Mouse (Mus musculus): ENCODE results near the gene Zbtb42. TPM values are rescaled to one million over a fixed set of nuclear protein-coding genes. Genes with fewer than 3 reads are reported as not detected.

Zbtb42 gene
- polyA plus RNA-seq (2016; fragmentation: Nextera tagmentation; extraction: Ambion mirVana), result 1.0 and 1.2 TPM in 2 replicates

- H3K9me3 ChIP-seq (replicated peaks), result no peaks in the 10 kb centered on the region
- H3K4me3 ChIP-seq, result peak within 1 kb of the TSS; percentile 70
- H3K4me2 ChIP-seq, result peak within 1 kb of the TSS; percentile 93
- H3K27ac ChIP-seq, result no peak within 1 kb of the TSS
- H3K9ac ChIP-seq, result peak within 1 kb of the TSS; percentile 67
- H3K36me3 ChIP-seq, result no peaks in the 10 kb centered on the region
- under 1% methylated on average over 51 of the region's 60 CpGs for WGBS (ENCODE audit: insufficient replicate concordance)
- peaks cover 78% of the 10 kb centered on the region for H3K27me3 ChIP-seq (replicated peaks)
- peaks cover 38% of the 10 kb centered on the region for H3K4me1 ChIP-seq
- ATAC-seq, result no peak
These were observed at the start of gene Zbtb42 for GRCm38 (mm10) chr12:112678555-112679026. Zbtb42 (plus strand) TSS chr12:112678828.

DNA sequence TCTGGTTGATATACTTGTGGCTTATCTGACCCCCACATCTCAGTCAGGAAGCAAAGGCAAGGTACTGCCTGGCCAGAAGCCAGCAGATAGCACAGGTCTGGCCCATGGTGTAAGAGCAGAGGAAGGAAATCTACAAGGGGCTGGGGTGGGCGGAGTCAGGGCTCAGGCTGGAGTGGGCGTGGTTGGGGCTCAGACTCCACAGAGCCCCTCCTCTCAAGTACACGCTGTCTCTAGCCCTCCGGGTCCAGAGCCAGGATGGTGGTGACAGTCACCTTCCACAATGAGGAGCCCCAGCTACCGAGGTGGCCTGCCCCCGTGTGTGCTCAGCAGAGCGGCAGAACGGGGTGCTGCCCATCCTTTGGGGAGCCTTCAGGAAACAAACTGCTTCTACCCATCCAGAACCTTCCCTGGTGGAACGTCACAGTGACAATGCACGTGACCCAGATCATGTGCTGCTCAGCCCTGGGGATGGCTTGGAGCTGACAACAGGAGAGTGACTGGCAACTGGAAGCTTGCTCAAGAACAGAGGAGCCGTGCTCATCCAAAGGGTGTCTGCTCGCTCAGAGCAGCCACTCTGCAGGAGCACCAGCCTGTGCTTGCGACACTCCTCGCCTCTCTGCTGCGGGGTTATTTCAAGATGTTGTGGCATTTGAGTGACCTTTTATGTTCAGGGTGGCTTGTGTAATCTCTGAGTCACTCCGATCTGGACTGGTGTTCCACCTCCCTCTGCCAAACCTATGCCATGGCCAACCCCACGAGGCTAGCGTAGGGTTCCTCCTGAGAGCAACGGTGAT lies 49.5 kb upstream of the Zbtb42 start:
- peaks cover 76% of the 10 kb centered on the region for H3K4me1 ChIP-seq
- peak overlapping the region; percentile 33 for H3K4me3 ChIP-seq
- WGBS (ENCODE audit: insufficient replicate concordance), result 11% methylated on average over 19 of the region's 19 CpGs

DNA sequence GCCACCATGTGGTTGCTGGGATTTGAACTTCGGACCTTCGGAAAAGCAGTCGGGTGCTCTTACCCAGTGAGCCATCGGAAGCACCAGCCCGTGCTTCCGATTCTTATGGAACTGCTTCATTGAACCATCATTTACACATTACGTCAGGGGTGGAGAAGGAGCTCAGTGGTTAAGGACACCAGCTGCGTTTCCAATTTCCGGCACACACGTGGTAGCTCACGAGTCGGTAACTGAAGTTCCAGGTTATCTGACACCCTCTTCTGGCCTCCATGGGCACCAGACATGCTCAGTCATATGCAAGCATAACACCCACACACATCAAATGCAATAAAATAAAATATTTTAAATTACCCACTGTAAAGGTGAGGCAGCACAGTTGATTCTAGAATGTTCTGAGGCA lies 48.6 kb upstream of the Zbtb42 start:
- Histone ChIP-seq H3K4me1 (peaks cover 80% of the 10 kb centered on the region), H3K9me3 (replicated peaks) (no peaks in the 10 kb centered on the region)
- WGBS (ENCODE audit: insufficient replicate concordance), result 84% methylated on average over 12 of the region's 12 CpGs

More for the DNA sequence above, 49.5 kb upstream of the Zbtb42 start:
- no peaks in the 10 kb centered on the region for H3K9me3 ChIP-seq (replicated peaks)
- no peaks in the 10 kb centered on the region for H3K27me3 ChIP-seq (replicated peaks)
- no peaks in the 10 kb centered on the region for H3K36me3 ChIP-seq
- H3K4me2 ChIP-seq, result peak overlapping the region; percentile 64
- peak overlapping the region; percentile 18; the same call in 1 of the 2 replicates for H3K9ac ChIP-seq
- peak overlapping the region; percentile 70 for H3K27ac ChIP-seq
- peak; percentile 75 for ATAC-seq

DNA sequence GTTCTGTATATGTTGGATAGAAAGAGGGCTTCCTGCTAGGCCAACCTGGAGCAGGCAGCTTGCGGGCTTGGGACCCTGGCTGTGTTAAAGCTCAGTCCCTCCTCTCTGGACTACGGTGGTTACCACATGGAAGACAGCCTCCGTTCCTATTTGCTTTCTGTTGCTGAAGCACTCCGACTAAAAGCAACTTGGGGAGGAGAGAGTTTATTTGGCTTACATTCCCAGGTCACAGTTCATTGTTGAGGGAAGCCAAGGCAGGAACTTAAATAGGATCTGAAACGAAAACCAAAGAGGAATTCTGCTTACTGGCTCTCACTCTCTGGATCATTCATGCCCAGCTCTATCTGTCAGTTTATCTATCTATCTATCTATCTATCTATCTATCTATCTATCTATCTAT lies 47.8 kb upstream of the Zbtb42 start:
- H3K4me3 ChIP-seq, result no peak overlapping the region
- no peaks in the 10 kb centered on the region for H3K9me3 ChIP-seq (replicated peaks)
- WGBS (ENCODE audit: insufficient replicate concordance), result 77% methylated on average over 5 of the region's 5 CpGs
- no peak for ATAC-seq
- H3K4me1 ChIP-seq, result peaks cover 77% of the 10 kb centered on the region
- H3K36me3 ChIP-seq, result no peaks in the 10 kb centered on the region
- no peak overlapping the region for H3K9ac ChIP-seq
- no peak overlapping the region for H3K4me2 ChIP-seq
- no peak overlapping the region for H3K27ac ChIP-seq
- H3K27me3 ChIP-seq (replicated peaks), result no peaks in the 10 kb centered on the region

More for the DNA sequence above, 48.6 kb upstream of the Zbtb42 start:
- Histone ChIP-seq H3K4me2 (no peak overlapping the region), H3K4me3 (no peak overlapping the region), H3K9ac (no peak overlapping the region), H3K27ac (no peak overlapping the region), H3K36me3 (no peaks in the 10 kb centered on the region), H3K27me3 (replicated peaks) (no peaks in the 10 kb centered on the region)
- ATAC-seq, result no peak

DNA sequence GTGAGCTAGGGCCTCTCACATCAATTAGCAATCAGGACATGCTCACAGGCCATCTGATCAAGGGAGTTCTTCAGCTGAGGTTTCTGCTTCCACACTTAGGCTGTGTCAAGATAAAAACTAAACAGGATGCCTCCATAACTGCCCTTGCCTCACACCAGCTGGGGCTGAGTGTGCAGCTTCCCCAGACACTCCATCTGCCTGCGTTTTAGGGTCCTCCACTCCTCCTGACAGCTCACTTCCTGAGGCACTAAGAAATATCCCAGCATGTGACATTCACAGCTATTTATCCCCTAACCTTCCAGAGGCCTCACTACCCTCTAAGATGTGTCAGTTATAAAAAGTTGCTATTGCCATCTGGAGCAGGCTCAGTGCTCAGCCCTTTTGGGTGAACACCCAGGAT lies 47.2 kb upstream of the Zbtb42 start:
- 11% methylated on average over 1 of the region's 1 CpGs for whole genome bisulfite sequencing (ENCODE audit: insufficient replicate concordance)
- H3K36me3 ChIP-seq, result no peaks in the 10 kb centered on the region
- no peak for ATAC-seq
- peaks cover 70% of the 10 kb centered on the region for H3K4me1 ChIP-seq
- no peaks in the 10 kb centered on the region for H3K27me3 ChIP-seq (replicated peaks)
- no peaks in the 10 kb centered on the region for H3K9me3 ChIP-seq (replicated peaks)
- H3K4me3 ChIP-seq, result no peak overlapping the region
- H3K4me2 ChIP-seq, result no peak overlapping the region
- H3K9ac ChIP-seq, result no peak overlapping the region
- H3K27ac ChIP-seq, result peak overlapping the region; percentile 27; the same call in 1 of the 2 replicates

GRCm38 (mm10) chr12:112632084-112632777 lies 46.4 kb upstream of the Zbtb42 start:
- peak overlapping the region; percentile 2; the same call in 1 of the 2 replicates for H3K4me2 ChIP-seq
- no peaks in the 10 kb centered on the region for H3K9me3 ChIP-seq (replicated peaks)
- peak overlapping the region; percentile 47; the same call in 1 of the 2 replicates for H3K27ac ChIP-seq
- H3K9ac ChIP-seq, result no peak overlapping the region
- no peak overlapping the region for H3K4me3 ChIP-seq
- no peak for ATAC-seq
- peaks cover 64% of the 10 kb centered on the region for H3K4me1 ChIP-seq
- no peaks in the 10 kb centered on the region for H3K27me3 ChIP-seq (replicated peaks)
- H3K36me3 ChIP-seq, result no peaks in the 10 kb centered on the region
- WGBS (ENCODE audit: insufficient replicate concordance), result 60% methylated on average over 11 of the region's 11 CpGs

- Histone ChIP-seq H3K9ac (no peak overlapping the region), H3K4me1 (peaks cover 64% of the 10 kb centered on the region), H3K36me3 (no peaks in the 10 kb centered on the region), H3K9me3 (replicated peaks) (no peaks in the 10 kb centered on the region), H3K27me3 (replicated peaks) (no peaks in the 10 kb centered on the region), H3K4me2 (0 out of 2 replicates have a peak overlapping the region, but pooled peaks have one; percentile 2), H3K4me3 (no peak overlapping the region), H3K27ac (no peak overlapping the region; the same call in 1 of the 2 replicates)
- WGBS (ENCODE audit: insufficient replicate concordance), result 57% methylated on average over 5 of the region's 5 CpGs
- ATAC-seq, result no peak
These were observed 45.7 kb upstream of the Zbtb42 start for GRCm38 (mm10) chr12:112632907-112633306.

DNA sequence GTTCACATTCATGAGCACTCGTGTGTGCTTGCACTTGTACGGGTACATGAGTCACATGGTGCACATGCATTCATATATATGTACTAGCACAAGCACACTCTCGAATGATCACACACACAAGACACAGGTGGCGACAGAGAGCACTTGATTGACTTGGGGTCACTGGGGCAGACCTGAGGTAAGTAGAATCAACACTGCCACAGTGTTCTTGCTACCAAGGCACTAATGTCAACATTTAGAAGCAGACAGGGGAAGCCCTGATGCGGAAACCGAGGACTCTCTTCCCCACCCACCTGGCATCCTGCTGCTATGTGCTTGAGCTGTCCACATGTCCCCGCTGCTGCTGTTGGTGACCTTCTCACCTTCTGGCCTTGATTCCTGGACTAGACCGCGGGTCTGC lies 44.9 kb upstream of the Zbtb42 start:
- ATAC-seq, result no peak
- H3K9me3 ChIP-seq (replicated peaks), result no peaks in the 10 kb centered on the region
- peaks cover 57% of the 10 kb centered on the region for H3K4me1 ChIP-seq
- H3K4me2 ChIP-seq, result no peak overlapping the region
- no peak overlapping the region for H3K4me3 ChIP-seq
- no peak overlapping the region for H3K27ac ChIP-seq
- H3K27me3 ChIP-seq (replicated peaks), result no peaks in the 10 kb centered on the region
- H3K9ac ChIP-seq, result no peak overlapping the region
- no peaks in the 10 kb centered on the region for H3K36me3 ChIP-seq
- WGBS (ENCODE audit: insufficient replicate concordance), result 59% methylated on average over 9 of the region's 9 CpGs

DNA sequence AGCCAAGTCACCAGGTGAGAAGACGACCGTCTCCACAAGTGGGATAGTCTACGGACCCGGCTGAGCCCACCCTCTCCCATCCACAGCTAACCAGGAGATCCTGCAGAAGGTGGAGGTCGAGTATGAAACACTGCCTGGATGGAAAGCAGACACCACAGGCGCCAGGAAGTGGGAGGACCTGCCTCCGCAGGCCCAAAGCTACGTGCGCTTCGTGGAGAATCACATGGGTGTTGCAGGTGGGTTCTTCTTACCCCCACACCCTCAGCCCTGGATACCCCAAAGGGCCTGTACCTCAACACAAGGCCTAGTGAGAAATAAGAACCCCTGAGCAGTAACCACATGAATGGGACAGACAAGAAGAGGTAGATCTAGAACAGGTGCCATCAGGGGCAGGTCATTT lies 39.1 kb upstream of the Zbtb42 start:
- Histone ChIP-seq H3K4me2 (no peak overlapping the region), H3K9ac (no peak overlapping the region), H3K27ac (no peak overlapping the region), H3K9me3 (replicated peaks) (no peaks in the 10 kb centered on the region), H3K27me3 (replicated peaks) (no peaks in the 10 kb centered on the region), H3K4me3 (no peak overlapping the region), H3K4me1 (peaks cover 12% of the 10 kb centered on the region), H3K36me3 (no peaks in the 10 kb centered on the region)
- WGBS (ENCODE audit: insufficient replicate concordance), result 82% methylated on average over 10 of the region's 10 CpGs
- no peak for ATAC-seq

DNA sequence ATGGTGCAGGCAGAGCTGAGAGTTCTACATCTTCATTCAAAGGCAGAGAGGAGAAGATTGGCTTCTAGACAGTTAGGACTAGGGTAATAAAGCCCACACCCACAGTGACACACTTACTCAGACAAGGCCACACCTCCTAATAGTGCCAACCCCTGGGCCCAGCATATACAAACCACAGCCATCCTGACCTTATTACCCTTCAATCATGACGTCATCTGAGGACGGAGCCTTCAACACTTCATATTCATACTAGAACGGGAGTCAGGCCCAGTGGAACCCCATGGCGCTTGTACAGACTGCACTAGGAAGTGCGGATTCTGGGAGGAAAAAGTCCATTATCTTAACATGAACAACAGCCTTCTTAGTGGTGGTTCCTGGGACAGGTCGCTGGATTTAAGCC lies 35.5 kb upstream of the Zbtb42 start:
- H3K4me3 ChIP-seq, result no peak overlapping the region
- no peak overlapping the region for H3K9ac ChIP-seq
- H3K27ac ChIP-seq, result no peak overlapping the region
- no peaks in the 10 kb centered on the region for H3K27me3 ChIP-seq (replicated peaks)
- no peak for ATAC-seq
- no peak overlapping the region for H3K4me2 ChIP-seq
- WGBS (ENCODE audit: insufficient replicate concordance), result 82% methylated on average over 6 of the region's 6 CpGs
- H3K36me3 ChIP-seq, result peaks cover 17% of the 10 kb centered on the region
- H3K9me3 ChIP-seq (replicated peaks), result no peaks in the 10 kb centered on the region
- H3K4me1 ChIP-seq, result peaks cover 33% of the 10 kb centered on the region

DNA sequence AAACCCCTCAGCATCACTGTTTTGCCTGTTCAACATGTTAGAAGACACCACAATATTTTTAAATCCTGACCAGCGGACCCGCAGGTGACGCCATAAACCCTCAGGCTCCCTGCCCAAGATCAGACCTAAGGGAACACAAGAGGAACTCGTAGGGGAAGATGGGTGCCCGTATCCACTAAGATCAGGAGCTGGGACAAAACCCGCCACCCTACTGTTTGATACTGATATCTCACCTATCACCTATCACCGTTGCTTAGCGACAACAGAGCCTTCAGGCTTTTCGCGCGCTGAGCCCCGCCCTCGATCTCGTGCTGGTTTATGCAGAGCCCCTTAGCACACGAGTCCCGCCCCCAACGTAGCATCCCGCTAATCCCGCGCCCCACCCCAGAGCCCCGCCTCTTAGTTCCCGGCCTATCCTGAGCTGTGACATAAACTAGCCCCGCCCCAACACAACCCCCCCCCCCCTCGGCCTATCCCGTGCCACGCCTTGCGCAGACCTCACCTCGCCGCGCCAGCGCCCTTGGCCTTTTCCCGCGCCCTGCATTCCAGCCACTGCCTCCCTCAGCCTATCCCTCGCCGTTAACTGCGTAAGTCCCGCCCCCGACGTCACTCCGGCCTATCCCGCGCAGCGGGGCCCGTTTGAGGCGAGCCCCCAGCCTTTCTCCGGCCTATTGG lies 34.3 kb upstream of the Zbtb42 start, which contains the start of gene Siva1:
Gene Siva1 (plus strand): TSS at position 500 of the 675 bp plus-strand sequence.
- WGBS (ENCODE audit: insufficient replicate concordance), result 2% methylated on average over 46 of the region's 46 CpGs
- peaks cover 33% of the 10 kb centered on the region for H3K4me1 ChIP-seq
- peaks cover 29% of the 10 kb centered on the region for H3K36me3 ChIP-seq
- no peaks in the 10 kb centered on the region for H3K27me3 ChIP-seq (replicated peaks)
- H3K27ac ChIP-seq, result peak within 1 kb of the TSS; percentile 85
- H3K9me3 ChIP-seq (replicated peaks), result no peaks in the 10 kb centered on the region
- ATAC-seq, result peak; percentile 96
- peak within 1 kb of the TSS; percentile 95 for H3K4me2 ChIP-seq
- peak within 1 kb of the TSS; percentile 79 for H3K4me3 ChIP-seq
- H3K9ac ChIP-seq, result peak within 1 kb of the TSS; percentile 83
